Mouse (Mus musculus) small intestine, adult 2 months (tissue): Measurements from ENCODE around the gene Cdh5.

Experiments
- CTCF ChIP-seq: fragments of 200-500 bp; IDR thresholded peaks from 2 replicates; pipeline ENCODE4 v1.5.1; 2012; ENCODE audit warnings: low read depth, mild to moderate bottlenecking, control low read depth, inconsistent platforms, low read length, moderate library complexity, mixed read lengths; ENCODE audit not compliant: insufficient replicate concordance, insufficient read length; ENCODE audit errors: extremely low read depth
- POLR2A ChIP-seq: fragments of 200-500 bp; IDR thresholded peaks from 2 replicates; pipeline ENCODE4 v1.6.1; 2012; ENCODE audit warnings: low read depth, mild to moderate bottlenecking, control low read depth, inconsistent platforms, low read length, moderate library complexity

DNA sequence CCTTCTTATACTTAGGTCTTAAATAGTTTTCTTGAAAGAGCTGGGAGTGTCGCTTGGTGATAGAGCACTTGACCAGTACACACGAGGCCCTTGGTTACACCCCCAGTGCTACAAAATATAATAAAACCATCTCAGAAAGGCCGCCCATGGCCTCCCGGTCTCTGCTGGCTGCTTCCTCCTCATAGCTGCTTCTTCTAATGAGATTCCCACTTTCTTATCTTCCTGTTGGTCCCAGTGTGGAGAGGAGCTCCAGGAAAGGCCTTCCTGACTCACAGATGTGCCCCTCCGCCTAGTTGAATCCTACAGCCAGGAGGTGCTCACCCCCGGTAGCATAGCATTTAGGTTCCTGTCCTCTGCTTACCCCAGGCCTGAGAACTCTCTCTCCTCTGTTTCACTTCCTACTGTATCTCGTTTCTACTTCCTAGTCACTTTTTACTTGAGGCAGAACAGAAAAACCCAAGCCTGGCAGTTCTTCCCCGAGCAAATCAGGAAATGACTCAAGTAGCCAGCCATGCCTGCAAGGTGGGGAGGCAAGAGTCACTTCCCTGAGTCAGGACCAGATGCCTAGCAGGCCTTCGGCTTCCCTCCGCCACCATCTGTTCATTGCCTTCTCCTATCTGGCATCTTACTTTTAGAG lies 9.2 kb downstream of the Cdh5 start:
- TF ChIP-seq POLR2A (no peak), CTCF (no peak)
